Mouse (Mus musculus) monocyte, adult 5-6 weeks (primary cell): ENCODE measurements around the gene Vat1. TPM values are rescaled to one million over a fixed set of nuclear protein-coding genes. Genes with fewer than 3 reads are reported as not detected.
A peak's percentile ranks its signal among the peaks of the same experiment; 100 is the strongest.
"Not testable (repeated sequence)": the region's sequence is repeated elsewhere in the genome, so short reads cannot be mapped to it uniquely, and the experiment has no call there.

ENCODE experiments used
- ATAC-seq: fragments of 153-309, 156-312 bp; replicated peaks from 2 replicates; pipeline ENCODE4 v1.8.0; 2017; ENCODE audit warnings: mild to moderate bottlenecking; ENCODE audit not compliant: low TSS enrichment, insufficient number of reproducible peaks, severe bottlenecking, poor library complexity, low FRiP score
- total RNA-seq: library from RNA; stranded (forward); fragments of 200-1000, 200-491, 200-594 nt; gene quantifications from 3 replicates; pipeline ENCODE4 v1.2.3, GENCODE M21; 2017

Gene Vat1
- total RNA-seq, 1 experiment from 2014 or later, result 13.9 TPM

DNA sequence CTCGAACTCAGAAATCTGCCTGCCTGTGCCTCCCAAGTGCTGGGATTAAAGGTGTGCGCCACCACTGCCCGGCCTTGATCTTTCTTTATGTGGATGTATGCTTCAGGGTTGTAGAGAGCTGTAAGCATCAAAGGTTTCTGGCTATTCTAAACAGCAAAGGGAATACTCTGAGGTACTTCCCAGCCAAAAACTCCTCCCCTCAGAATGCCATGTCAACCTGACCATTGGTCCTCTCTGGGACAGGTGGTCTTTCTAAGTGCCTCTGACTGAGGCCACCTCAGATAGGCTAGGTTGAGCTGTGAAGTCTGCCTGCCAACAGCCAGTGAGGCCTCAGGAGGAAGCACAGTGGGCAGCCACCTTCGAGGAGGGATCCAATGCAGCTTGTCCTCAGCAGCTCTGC lies 17.1 kb downstream of the Vat1 start:
- peak; percentile 15; the same call in 1 of the 2 replicates for ATAC-seq

DNA sequence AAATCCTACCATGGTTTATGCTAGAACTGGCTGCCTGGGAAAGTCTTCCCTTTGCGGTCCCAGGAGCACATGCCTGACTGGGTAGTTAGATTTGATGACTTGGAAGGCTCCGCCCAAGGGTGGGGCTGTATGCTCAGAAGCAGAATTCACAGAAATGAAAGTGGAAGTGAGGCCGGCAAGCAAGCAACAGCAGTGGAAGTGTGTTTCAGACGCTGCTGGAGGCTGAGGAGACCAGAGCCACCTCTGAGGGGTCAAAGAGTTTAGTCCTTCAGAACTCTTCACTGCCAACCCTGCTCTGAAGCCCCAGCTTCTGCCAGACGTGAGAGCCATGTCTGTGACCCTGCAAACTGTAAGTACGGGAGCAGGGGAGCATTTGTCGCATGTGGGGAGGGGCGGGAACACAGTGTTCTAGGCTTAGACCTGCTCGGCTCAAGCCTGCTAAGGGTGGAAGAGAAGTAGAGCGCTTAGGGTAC lies 17.7 kb downstream of the Vat1 start, which contains the start of gene Ifi35:
TSS of gene Ifi35 (plus strand) at position 134 of the 473 bp plus-strand sequence.
- ATAC-seq, result peak; percentile 93

DNA sequence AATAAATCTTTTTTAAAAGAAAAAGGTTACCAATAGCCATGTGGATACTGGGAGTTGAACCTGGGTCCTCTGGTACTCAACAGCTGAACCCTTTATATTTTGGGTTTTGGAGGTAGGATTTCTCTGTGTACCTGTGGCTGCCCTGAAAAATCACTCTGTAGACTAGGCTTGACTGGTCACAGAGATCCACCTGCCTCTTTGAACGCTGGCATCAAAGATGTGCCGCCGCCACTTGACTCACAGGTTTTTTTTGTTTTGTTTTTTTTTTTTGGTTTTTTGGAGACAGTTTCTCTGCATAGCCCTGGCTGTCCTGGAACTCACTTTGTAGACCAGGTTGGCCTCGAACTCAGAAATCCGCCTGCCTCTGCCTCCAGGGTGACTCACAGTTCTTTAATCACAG lies 18.2 kb downstream of the Vat1 start:
- no peak for ATAC-seq

DNA sequence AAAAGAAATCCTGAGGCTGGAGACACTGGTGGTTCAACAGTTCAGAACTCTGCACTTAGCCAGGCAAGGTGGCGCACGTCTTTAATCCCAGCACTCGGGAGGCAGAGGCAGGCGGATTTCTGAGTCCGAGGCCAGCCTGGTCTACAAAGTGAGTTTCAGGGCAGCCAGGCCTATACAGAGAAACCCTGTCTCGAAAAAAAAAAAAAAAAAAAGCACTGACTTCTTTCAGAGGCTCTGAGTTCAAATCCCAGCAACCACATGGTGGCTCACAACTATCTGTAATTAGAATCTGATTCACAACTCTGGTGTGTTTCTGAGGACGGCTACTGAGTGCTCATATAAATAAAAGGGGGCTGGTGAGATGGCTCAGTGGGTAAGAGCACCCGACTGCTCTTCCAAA lies 19.2 kb downstream of the Vat1 start:
- ATAC-seq, result not testable (repeated sequence)

DNA sequence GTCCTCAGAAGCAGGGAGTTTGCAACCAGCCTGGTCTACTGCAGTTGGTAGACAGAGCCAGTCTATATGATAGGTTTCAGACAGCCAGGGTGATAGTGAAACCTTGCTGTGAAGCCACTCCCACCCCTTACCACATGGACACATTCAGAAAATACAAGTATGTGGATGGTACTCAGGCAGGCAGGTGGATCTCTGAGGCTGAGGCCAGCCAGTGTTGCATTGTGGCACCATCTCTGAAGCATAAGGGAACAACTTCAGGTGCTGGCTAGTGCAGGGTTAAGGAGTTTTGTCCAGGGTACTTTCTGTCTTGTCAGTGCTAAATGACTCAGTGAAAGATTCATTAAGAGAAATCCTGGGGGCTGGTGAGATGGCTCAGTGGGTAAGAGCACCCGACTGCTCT lies 19.7 kb downstream of the Vat1 start:
- ATAC-seq, result no peak

DNA sequence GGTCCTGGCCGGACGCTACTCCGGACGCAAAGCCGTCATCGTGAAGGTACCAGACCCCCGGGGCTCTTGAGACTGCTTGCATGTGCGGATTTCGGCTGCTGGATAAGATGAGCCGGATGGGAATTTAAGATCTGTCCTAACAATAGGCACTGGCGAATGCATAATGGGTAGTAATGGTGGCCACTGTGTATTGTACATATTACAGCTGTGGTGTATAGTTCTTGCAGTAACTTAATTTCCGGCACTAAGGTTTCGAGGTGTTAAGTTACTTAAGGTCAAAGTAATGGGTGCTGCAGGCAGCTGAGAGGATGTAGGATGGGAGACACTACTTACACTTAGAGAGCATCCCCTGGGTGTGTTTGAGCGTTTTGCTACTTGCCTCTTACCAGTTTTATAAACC lies 23.3 kb downstream of the Vat1 start:
- no peak for ATAC-seq

DNA sequence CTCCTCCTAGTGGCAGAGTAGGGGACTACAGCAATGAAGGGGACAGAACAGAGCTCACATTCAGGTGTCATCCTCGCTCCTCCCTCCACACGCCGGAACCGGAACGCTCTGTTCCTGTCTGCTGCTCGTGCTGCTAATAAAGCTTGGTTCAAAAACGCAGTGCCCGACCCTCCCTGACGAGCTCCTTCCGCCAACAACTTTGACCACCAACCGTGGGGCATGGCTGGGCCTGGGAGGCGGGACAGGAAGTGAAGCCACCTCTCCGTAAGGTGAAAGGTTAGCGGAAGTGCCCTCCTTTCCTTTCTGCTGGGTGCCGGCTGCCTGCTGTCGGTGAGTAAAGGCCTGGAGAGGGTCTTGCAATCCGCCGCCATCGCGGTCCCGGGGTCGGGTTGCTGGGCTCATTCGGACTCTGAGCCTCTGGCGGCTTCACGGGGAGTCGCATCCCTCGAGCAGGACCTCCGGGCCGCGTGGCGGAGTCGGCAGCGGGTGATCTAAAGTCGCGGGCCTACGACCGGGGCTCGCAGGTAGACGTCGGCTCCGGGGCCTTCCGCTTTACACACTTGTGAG lies 23.8 kb downstream of the Vat1 start, which contains the start of gene Rpl27:
TSS of gene Rpl27 (plus strand) at position 172 of the 567 bp plus-strand sequence.
- peak; percentile 100 for ATAC-seq

DNA sequence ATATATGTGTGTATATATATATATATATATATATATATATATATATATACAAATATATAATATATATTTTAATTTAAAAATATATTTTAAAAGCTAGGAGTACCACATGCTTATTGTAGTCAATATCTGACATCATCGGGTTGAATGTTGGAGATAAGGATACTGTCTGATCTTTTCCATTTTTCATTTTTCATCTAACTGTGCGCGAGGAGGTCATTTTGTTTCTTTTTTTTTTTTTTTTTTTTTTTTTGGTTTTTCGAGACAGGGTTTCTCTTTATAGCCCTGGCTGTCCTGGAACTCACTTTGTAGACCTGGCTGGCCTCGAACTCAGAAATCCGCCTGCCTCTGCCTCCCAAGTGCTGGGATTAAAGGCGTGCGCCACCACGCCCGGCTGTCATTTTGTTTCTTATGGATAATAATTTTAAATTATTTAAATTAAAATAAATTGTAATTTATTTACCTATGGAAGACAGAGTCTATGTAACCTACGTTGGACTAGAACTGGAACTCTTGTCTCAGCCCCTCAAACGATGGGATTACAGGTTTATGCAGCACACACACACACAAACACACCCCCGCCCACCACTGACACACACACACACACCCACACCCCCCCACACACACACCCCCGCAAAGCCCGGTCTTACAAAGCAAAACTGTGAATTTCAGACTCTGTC lies 24.4 kb downstream of the Vat1 start:
- ATAC-seq, result not testable (repeated sequence)

DNA sequence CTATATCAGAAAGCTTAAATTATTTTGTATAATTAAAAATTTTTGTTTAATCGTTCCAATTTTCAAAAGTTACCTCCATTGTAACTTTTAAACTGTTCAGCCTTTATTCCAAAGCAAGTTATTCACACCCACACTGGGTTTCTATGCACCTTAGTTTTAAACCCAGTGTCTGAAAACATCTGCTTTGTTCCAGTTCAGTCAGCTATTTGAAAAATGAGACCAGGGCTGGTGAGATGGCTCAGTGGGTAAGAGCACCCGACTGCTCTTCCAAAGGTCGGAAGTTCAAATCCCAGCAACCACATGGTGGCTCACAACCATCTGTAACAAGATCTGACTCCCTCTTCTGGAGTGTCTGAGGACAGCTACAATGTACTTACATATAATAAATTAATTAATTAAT lies 28.0 kb downstream of the Vat1 start:
- not testable (repeated sequence) for ATAC-seq

DNA sequence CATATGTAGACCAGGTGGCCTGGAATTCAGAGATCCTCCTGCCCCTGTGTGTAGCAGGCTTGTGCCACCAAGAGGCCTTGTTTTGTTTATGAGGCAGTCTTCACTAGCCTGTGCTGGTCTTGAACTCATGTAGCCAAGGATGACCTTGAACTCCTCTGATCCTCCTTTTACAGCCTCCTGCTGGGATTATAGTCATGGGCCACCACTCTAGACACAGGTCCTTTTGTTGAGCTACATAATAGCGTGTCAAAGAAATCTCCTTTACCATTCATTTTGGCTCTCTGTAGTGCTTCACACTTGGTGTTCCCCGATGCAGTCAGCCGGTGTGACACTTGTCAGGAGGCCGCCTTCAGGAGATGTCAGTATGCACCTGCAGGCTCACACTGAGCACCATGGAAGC lies 29.1 kb downstream of the Vat1 start:
- no peak for ATAC-seq

DNA sequence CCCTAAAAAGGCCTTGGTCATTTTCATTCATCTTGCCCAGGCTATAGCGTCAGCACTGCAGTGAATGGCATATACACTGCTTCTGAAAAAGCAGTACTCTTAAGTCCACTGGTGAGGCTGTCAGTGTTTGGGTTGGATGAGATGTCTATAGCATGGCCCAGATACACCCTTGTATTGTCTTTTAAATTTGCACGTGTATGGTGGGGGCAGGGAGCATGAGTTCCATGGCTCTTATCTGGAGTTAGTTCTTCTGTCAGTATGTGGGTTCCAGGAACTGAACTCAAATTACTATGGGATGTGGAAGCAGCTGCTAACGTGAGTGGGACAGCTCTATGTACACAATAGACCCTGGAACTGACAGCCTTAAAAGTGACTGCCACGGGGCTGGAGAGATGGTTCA lies 30.2 kb downstream of the Vat1 start:
- no peak for ATAC-seq

DNA sequence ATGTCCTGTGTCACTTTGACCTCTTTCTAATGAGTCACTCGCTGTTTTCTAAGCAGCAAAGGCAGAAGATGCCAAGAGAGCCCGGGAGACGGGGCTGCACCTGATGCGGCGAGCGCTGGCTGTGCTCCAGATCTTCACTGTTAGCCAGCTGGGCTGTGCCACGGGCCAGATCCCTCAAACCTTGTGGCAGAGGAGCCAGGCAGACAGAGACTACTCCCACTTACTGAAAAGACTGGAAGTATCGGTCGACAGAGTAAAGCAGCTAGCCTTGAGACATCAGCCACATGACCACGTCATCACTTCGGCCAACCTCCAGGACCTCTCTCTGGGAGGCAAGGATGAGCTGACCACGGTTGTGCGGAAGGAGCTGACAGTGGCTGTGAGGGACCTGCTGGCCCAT lies 32.6 kb downstream of the Vat1 start:
- no peak for ATAC-seq

DNA sequence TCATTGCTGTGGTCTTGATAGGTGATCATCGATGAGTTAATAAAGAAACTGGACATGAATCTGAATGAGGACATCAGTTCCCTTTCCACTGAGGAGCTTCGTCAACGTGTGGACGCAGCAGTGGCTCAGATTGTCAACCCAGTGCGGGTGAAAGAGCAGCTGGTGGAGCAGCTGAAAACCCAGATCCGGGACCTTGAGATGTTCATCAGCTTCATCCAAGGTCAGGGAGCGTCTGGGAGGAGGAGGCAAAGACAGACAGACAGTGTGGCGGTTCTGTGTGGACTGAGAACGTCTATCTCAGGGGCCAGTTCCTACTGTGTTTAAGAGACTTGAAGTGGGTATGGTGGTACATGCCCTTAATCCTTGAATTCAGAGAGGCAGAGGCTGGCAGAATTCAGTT lies 34.7 kb downstream of the Vat1 start:
- ATAC-seq, result no peak

DNA sequence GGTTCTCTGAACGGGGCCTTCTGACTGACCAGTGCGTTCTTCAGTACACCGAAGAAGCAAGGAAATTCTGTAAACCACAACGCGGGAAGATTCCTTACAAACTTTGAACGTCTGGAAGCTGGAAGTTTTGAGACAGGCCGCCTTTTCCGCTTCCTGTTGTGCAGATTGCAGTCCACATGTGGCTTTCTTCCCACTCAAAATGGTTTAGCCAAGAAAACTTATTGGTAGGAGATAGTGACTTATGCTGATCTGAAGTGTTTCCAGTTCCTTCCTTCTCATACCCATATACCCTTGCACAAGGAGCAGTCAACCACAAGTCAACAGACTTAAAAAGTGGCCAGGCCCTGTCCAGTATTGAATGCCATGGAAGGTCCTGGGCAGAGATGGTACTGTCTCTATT lies 39.9 kb downstream of the Vat1 start:
- no peak for ATAC-seq

DNA sequence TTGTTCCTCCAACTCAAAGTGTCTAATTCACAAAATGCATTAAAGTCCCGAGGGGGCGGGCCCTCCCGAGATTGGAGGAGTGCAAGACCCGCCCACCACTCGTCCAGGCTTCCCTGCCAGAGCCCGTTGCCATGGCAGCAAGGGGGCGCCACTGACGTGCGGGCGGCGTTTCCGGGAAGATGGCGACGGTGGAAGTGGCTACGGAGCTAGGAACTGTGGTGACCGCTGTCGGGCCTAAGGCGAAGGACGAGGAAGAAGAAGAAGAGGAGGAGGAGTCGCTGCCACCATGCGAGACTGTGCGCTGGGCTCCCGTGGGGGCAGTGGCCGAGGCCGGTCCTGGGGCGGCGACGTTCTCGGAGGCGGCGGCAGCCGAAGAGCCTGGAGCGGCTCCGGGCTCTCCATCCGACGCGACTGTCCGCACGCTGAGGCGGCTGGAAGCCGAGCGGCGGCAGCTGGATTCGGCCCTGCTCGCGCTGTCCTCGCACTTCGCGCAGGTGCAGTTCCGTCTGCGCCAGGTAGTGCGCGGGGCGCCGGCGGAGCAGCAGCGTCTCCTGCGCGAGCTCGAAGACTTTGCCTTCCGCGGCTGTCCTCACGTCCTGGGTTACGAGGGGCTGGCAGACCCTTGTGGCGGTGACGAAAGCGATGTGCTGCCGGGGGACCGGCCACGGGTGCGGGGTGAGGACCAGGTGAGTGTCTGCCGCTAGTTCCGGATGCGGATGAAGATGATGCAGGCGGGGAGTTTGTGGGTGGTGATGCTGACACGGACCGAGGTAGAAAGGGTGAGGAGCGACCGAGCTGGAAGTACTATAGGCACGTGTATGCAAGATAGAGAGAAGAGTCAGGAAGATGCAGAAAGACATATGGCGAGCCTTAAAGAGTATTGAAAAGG lies 40.9 kb downstream of the Vat1 start, which contains the start of the genes Rundc1 and Ptges3l:
TSS of gene Rundc1 (plus strand) at position 161 of the 889 bp plus-strand sequence.
TSS of gene Ptges3l (minus strand) at position 409 of the 889 bp plus-strand sequence.
- peak; percentile 99 for ATAC-seq

DNA sequence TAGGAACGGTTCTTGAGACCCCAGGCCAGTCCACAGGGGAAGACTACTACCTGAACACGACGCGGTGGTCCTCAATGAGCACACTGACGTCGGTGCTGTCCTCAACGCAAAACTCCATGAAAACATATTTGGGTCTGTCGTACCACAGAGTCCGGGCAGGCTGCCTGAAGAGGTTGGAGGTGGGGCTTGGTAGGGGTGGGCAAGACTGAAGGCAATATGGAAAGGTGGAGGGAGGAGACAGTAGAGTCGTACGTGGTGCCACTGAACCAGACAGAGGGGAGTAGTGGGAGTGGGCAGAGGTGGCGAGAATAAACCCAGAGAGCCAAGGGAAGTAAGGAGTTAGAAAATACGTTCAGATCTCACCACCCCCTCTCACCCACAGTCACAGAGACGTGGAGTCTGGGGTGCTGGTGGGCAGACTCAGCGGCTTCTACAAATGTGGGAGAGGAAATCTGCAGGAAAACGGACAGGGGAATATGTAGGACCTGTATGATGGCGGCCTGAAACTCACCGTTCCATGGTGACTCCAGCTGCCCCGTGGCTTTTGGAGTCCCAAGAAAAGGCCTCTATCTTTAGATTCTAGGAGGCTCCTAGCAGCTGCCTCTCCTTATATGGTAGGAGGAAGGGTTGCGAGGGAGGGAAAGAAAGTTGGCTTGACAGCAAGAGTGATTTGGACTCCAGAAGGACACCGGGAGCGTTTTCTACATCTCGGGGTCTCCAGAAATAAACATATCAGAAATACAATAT lies 41.8 kb downstream of the Vat1 start, which contains the start of gene Gm27029:
TSS of gene Gm27029 (minus strand) at position 692 of the 747 bp plus-strand sequence.
- peak; percentile 8; the same call in 1 of the 2 replicates for ATAC-seq

DNA sequence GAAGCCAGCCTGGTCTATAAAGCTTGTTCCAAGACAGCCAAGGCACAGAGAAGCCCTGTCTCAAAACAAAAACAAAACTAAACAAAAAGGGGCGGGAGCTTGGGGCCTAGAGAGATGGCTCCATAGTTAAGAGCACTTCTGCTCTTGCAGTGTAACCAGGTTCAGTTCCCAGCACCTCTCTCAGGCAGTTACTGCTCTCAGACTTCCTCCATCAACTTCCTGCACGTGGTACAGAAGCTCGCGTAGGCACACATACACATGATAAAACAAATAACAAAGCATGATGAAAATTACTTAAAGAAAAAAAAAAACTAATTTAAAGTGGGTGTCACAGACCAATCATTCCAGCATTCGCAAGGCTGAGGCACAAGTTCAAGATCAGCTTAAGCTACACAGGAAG lies 45.9 kb downstream of the Vat1 start:
- no peak for ATAC-seq

DNA sequence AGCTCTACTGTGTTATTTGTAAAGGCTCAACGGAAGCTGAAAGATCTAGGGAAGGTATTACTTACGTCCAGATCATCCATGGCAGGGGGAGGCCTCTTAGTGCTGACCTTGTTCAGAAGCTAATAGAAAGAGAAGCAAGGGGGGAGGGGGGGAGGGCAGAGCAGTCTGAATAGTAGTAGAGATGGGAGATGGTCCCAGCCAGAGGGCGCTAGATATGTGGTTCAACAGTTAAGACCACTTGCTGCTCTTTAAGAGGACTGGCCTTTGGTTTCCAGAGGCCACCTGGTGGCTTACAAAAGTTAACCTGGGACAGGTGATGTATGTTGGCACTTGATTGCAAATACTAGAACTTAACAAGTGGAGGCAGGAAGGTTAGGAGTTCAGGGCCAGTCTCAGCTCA lies 46.4 kb downstream of the Vat1 start:
- no peak for ATAC-seq
